Mouse (Mus musculus) hematopoietic stem cell, adult 5-6 weeks (primary cell): ENCODE data around the gene C2cd4a. TPM values are rescaled to one million over a fixed set of nuclear protein-coding genes. Genes with fewer than 3 reads are reported as not detected.

Experiments
- ATAC-seq, 2 experiments: fragments of 125-278 bp in 1 of 2; replicated peaks in 1 of 2; 2 replicates each; pipeline ENCODE4 v1.8.0; 2016 to 2017; ENCODE audit warnings: inconsistent platforms in 2 of 2, mild to moderate bottlenecking in 2 of 2, moderate number of reproducible peaks in 2 of 2, low read depth in 1 of 2, moderate TSS enrichment in 1 of 2; ENCODE audit not compliant: low FRiP score in 2 of 2, poor library complexity in 2 of 2, severe bottlenecking in 2 of 2, insufficient read depth in 1 of 2, low TSS enrichment in 1 of 2
- total RNA-seq: library from RNA; stranded (forward); fragments of 172-1452, 232-1000 nt; gene quantifications from 2 replicates; pipeline ENCODE4 v1.2.3, GENCODE M21; 2017

Gene C2cd4a
- total RNA-seq, 1 experiment from 2014 or later, result not detected

- ATAC-seq, result no peak
Measured at GRCm38 (mm10) chr9:67807000-67807399, 25.1 kb downstream of the C2cd4a start.

GRCm38 (mm10) chr9:67802241-67802640 lies 29.9 kb downstream of the C2cd4a start:
- peak in 1 of 2 experiments; percentile 46; a peak in 1 of 4 replicates for ATAC-seq

- ATAC-seq, result peak; percentile 36 to 73
Measured at GRCm38 (mm10) chr9:67799078-67799819, 32.9 kb downstream of the C2cd4a start.

DNA sequence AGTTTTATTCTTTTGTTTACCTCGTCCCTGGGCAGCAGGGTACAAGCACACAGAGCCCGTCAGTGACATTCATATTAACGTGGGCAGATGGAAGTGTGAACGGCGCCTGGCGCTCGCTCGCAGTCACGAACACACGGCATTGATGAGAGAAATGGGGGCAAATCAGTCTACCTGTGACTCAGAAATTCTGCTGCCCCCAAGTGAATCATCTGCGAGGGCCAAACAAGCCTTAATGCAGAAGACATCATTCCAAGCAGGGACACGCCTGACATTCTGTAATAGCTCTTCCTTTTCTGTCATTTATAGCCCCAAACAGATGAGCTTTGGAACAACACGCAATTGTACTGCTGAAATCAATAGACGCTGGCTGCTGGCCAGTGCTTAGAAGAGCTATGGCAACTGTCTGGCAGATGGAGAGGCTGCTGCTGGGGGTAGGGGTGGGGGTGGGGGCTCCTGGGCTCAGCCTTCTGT lies 36.9 kb downstream of the C2cd4a start:
- ATAC-seq, result no peak

DNA sequence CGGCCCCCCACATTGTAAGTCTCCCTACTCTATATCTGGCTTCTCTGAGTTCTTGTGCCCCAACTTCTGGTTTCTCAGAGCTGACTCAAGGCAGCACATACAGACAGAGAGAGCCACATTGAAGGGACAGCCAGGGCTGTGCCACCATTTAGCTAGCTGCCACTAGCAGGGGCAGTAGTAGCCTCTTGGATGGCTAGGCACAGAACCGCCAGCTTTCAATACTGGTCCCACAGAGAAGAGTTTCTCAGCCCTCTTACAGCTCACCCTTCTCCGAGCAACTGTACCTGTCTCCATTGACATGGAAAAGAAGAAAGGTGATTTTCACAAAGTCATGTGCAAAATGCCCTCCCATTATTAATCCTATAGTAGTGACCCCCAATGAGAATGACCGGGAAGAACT lies 37.5 kb downstream of the C2cd4a start:
- no peak for ATAC-seq

GRCm38 (mm10) chr9:67794216-67794615 lies 37.9 kb downstream of the C2cd4a start:
- ATAC-seq, result no peak

DNA sequence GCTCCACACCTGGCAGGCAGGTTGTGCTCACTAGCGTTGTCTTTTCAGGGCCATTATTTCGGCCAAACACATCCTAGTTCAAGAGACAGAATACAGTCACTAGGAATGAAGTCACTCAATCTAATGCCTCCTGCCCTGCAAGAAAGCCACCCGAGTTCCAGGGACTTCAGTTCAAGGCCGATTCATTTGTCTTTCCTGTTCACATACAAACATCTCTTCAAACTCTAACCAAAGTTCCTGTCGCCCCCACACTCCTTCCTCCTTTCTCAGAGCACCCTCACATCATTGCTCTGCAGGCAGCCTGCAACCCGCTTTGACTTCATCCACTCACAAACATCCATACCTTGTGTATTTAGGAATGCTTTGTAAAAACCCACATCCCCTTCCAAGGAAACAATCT lies 38.6 kb downstream of the C2cd4a start:
- 0 out of 4 replicates have a peak, but pooled peaks of 1 of the 2 experiments have one; percentile 14 for ATAC-seq

- no peak for ATAC-seq
Measured at GRCm38 (mm10) chr9:67792405-67792804, 39.7 kb downstream of the C2cd4a start.

GRCm38 (mm10) chr9:67787671-67788070 lies 44.5 kb downstream of the C2cd4a start:
- ATAC-seq, result no peak

- ATAC-seq, result no peak
Measured at GRCm38 (mm10) chr9:67786311-67786710, 45.8 kb downstream of the C2cd4a start.

DNA sequence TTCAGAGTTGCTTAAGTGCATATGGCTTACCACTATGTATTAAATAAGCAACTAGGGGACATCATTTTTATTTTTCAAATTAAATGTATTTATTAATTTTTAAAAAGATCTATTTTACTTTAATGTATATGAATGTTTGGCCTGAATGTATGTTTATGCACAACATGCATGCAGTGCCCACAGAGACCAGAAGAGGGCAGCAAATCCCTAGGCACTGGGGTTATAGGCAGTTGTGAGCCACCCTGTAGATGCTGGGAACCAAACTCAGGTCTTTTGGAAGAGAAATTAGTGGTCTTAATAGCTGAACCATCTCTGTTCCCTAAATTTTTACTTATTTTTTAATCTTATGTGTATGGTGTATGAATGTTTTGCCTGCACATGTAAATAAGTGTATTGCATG lies 48.2 kb downstream of the C2cd4a start:
- ATAC-seq, result no peak

- no peak for ATAC-seq
Measured at GRCm38 (mm10) chr9:67783464-67783863, 48.7 kb downstream of the C2cd4a start.

DNA sequence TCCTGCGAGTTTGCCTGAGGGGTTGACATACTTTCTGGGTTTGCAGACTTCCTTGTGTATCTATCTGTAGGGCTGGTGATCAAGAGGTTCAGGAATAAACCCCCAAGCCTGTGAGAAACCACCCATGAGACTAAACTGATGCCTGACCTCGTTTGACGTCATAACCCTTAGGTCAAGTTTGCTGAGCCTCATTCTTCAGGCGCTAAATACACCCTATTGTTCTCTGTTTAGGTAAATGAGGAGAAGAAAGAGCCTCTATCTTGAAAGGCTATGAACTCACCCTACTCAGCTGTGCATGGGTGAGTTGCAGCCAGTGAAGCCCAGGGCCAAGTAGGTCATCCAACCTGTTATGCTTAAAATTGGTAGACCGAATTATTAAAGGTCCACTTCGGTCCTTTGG lies 49.3 kb downstream of the C2cd4a start:
- ATAC-seq, result no peak

Other genes with a start within 250 kb of the C2cd4a start
- not detected in 2 replicates for gene C2cd4b, start 72.9 kb downstream of the C2cd4a start, total RNA-seq
- 26.1 and 36.5 TPM in 2 replicates for gene Vps13c, start 8.1 kb upstream of the C2cd4a start, total RNA-seq